Mouse (Mus musculus): Measurements from ENCODE around the gene Hpse.

GRCm38 (mm10) chr5:100673745-100674486, 45.6 kb downstream of the Hpse start:
- TF ChIP-seq CTCF (IDR thresholded peaks at IDR 0.05; ENCODE audit: low read depth, low read length) (no peak), POLR2A (IDR thresholded peaks at IDR 0.05; ENCODE audit: extremely low read depth, insufficient read depth, low read length) (peak; percentile 42; the same call in 1 of the 2 replicates)

Data from liver, adult 2 months (tissue).